Mouse (Mus musculus) CH12.LX (cell line): ENCODE measurements around the gene Rab11fip3.

Experiments used
- CTCF ChIP-seq, 2 experiments: IDR thresholded peaks in 1 of 2; conservative IDR thresholded peaks in 1 of 2; 2 replicates each; pipeline ENCODE4 v1.5.1; 2011 to 2012; ENCODE audit warnings: low read depth in 2 of 2, low read length in 2 of 2, improper control_type of control experiment in 1 of 2, inconsistent platforms in 1 of 2, mild to moderate bottlenecking in 1 of 2, moderate library complexity in 1 of 2
- TCF12 ChIP-seq: IDR thresholded peaks from 2 replicates; pipeline ENCODE4 v1.6.1; 2014; ENCODE audit warnings: low read depth, mild to moderate bottlenecking, inconsistent platforms, low read length, improper control_type of control experiment

DNA sequence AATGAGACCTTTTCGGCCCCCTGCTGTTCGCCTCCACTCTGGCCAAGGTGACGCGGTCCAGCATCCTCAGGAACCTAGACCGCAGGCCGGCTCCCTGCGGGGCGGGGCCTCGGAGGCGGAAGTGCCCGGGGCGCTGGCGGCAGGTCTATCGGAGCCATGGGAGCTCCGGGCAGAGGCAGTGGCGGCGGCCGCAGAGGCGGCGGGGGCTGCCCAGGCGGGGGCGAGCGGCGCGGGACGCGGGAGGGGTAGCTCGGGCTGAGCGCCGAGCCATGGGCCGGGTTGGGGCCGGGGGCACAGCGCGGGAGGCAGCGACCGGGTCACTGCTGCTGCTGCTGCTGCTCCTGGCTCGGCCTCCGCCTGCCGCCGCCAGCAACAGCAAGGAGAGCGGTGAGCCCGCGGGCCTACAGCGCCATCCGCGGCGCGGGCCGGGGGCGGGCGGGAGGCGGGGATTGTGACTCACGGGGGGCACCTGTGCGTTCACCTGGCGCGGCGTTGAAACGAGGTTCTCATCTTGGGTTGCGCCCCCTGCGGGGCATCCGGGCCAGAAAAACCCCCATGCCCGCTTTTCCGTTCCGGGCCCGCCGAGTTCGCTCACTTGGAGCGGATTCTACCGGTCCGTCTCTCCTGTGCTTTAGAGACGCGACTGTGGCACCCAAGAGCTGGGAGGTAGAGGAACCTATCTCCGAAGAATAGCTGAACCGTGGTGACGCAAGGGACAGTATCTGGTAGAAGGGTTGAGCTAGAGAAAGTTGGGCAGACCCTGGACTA is 44.0 kb upstream of the Rab11fip3 start, which contains the start of gene Tmem8:
- TF ChIP-seq CTCF (conservative IDR thresholded peaks at IDR 0.05 in 1 of 2, IDR thresholded peaks at IDR 0.05 in 1 of 2; ENCODE audit: low read depth in 2 of 2, low read length in 2 of 2): peak in 1 of 2 experiments; percentile 41; a peak in 2 of 4 replicates
- TF ChIP-seq TCF12: no peak
